Mouse (Mus musculus): ENCODE measurements around the gene Cnst. TPM values are rescaled to one million over a fixed set of nuclear protein-coding genes. Genes with fewer than 3 reads are reported as not detected.

Cnst gene
- polyA plus RNA-seq, 1 experiment from 2014 or later = 9.7 TPM

DNA sequence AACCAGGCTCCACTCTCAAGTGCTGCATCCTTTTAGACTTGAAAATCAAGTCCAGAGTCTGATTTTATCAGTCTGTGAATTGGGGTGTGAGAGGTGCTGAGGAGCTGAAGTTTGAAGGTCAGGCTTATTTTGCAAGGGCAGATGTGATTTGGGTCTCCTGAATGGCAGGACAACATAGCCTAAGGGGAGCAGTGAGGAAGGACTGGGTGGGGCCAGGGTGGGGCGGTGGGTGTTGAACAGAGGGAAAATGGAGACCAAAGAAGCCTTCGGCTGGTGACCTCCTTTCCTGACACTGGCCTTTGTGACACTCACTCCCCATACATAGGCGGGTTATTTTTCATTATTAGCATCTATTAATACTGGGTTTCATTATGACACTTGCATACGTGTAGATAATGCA is 81.7 kb downstream of the Cnst start:
- WGBS = 90% methylated on average over 4 of the region's 4 CpGs

DNA sequence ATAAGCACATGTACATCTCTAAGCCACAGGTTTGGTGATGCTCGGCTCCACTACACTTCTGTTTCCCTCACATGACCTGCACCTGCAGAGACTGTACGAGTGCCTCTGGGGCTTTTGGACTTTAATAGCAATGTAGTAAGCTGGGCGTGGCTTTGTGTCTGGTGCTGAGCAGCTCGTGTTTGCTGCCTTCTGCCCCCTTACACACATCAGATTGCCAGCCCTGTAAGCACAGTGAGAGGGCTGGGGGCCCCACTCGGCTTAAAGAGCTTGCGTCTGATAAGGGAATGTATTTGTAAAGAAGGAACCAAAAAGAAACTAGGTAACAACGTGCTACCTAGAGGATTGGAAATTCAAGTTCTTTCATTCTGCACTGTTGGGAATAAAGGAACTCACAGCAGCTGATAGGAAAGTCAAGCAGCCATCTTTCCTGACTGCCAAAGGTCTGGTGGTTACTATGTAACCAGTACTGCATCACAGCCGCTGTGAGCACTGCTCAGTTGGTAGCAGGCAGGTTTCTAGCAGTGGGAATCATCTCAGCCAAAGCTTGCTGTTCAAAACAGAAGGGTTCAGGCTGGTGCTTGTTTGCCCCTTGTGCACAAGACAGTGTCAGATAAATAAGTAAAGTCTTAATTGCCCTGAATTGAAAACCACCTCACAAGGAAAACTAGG is 82.4 kb downstream of the Cnst start:
- DNase-seq (ENCODE audit: low spot score) (no peak), ATAC-seq (replicated peaks; ENCODE audit: low FRiP score, low read depth) (no peak)
- Histone ChIP-seq H3K4me1 (replicated peaks; ENCODE audit: insufficient read depth, low read length) (no peaks in the 10 kb centered on the region), H3K4me2 (ENCODE audit: low read length) (no peak overlapping the region), H3K4me3 (replicated peaks; ENCODE audit: low read depth, low read length) (no peak overlapping the region), H3K9ac (ENCODE audit: low read depth, low read length) (no peak overlapping the region), H3K36me3 (ENCODE audit: insufficient read depth, low read length) (0 out of 2 replicates have a peak, but pooled peaks cover 5% of the 10 kb centered on the region), H3K27ac (no peak overlapping the region), H3K27me3 (ENCODE audit: insufficient read depth, low read length) (no peaks in the 10 kb centered on the region), H3K9me3 (replicated peaks; ENCODE audit: low read length) (no peaks in the 10 kb centered on the region)
- no peak for TF ChIP-seq CTCF (IDR thresholded peaks at IDR 0.05; ENCODE audit: low read depth)
- 55% methylated on average over 8 of the region's 8 CpGs for WGBS

More for the DNA sequence above, 81.7 kb downstream of the Cnst start:
- H3K4me3 ChIP-seq (replicated peaks; ENCODE audit: low read depth, low read length) = no peak overlapping the region
- 0 out of 2 replicates have a peak, but pooled peaks cover 5% of the 10 kb centered on the region for H3K36me3 ChIP-seq (ENCODE audit: insufficient read depth, low read length)
- no peak overlapping the region for H3K9ac ChIP-seq (ENCODE audit: low read depth, low read length)
- ATAC-seq (replicated peaks; ENCODE audit: low FRiP score, low read depth) = no peak
- no peak overlapping the region for H3K4me2 ChIP-seq (ENCODE audit: low read length)
- H3K4me1 ChIP-seq (replicated peaks; ENCODE audit: insufficient read depth, low read length) = no peaks in the 10 kb centered on the region
- H3K27ac ChIP-seq = no peak overlapping the region
- no peaks in the 10 kb centered on the region for H3K27me3 ChIP-seq (ENCODE audit: insufficient read depth, low read length)
- H3K9me3 ChIP-seq (replicated peaks; ENCODE audit: low read length) = no peaks in the 10 kb centered on the region
- DNase-seq (ENCODE audit: low spot score) = no peak
- no peak for TF ChIP-seq CTCF (IDR thresholded peaks at IDR 0.05; ENCODE audit: low read depth)

DNA sequence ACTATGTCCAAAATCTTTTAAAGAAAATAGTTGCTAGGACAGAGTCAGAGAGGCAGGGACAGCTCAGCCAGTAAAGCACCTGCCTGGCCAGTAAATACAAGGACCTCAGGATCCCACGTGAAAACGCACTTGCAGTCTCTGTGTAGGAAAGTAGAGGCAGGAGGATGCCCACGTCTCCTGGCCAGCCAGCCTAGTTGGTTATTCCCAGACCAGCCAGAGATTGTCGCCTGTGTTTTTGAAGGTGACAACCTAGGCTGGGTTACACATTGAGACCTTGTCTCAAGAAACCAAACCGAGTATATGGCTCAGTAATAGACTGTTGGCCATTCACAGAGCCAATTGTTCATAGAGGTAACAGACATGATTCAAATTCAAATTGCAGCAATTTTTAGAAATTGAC is 83.1 kb downstream of the Cnst start:
- Histone ChIP-seq H3K4me3 (replicated peaks; ENCODE audit: low read depth, low read length) (no peak overlapping the region), H3K36me3 (ENCODE audit: insufficient read depth, low read length) (0 out of 2 replicates have a peak, but pooled peaks cover 5% of the 10 kb centered on the region), H3K9ac (ENCODE audit: low read depth, low read length) (no peak overlapping the region), H3K4me2 (ENCODE audit: low read length) (no peak overlapping the region), H3K4me1 (replicated peaks; ENCODE audit: insufficient read depth, low read length) (no peaks in the 10 kb centered on the region), H3K27me3 (ENCODE audit: insufficient read depth, low read length) (no peaks in the 10 kb centered on the region), H3K9me3 (replicated peaks; ENCODE audit: low read length) (no peaks in the 10 kb centered on the region), H3K27ac (no peak overlapping the region)
- WGBS = 82% methylated on average over 5 of the region's 5 CpGs
- ATAC-seq (replicated peaks; ENCODE audit: low FRiP score, low read depth) (no peak), DNase-seq (ENCODE audit: low spot score) (no peak)
- TF ChIP-seq CTCF (IDR thresholded peaks at IDR 0.05; ENCODE audit: low read depth) = no peak

- H3K27ac ChIP-seq = no peak overlapping the region
- no peak for TF ChIP-seq CTCF (IDR thresholded peaks at IDR 0.05; ENCODE audit: low read depth)
- no peak for ATAC-seq (replicated peaks; ENCODE audit: low FRiP score, low read depth)
- 82% methylated on average over 11 of the region's 11 CpGs for WGBS
- H3K9me3 ChIP-seq (replicated peaks; ENCODE audit: low read length) = no peaks in the 10 kb centered on the region
- H3K9ac ChIP-seq (ENCODE audit: low read depth, low read length) = no peak overlapping the region
- no peak overlapping the region for H3K4me3 ChIP-seq (replicated peaks; ENCODE audit: low read depth, low read length)
- H3K27me3 ChIP-seq (ENCODE audit: insufficient read depth, low read length) = no peaks in the 10 kb centered on the region
- H3K36me3 ChIP-seq (ENCODE audit: insufficient read depth, low read length) = no peaks in the 10 kb centered on the region
- no peaks in the 10 kb centered on the region for H3K4me1 ChIP-seq (replicated peaks; ENCODE audit: insufficient read depth, low read length)
- H3K4me2 ChIP-seq (ENCODE audit: low read length) = no peak overlapping the region
- DNase-seq (ENCODE audit: low spot score) = no peak
Observed at GRCm38 (mm10) chr1:179632746-179633413, 86.7 kb downstream of the Cnst start.

DNA sequence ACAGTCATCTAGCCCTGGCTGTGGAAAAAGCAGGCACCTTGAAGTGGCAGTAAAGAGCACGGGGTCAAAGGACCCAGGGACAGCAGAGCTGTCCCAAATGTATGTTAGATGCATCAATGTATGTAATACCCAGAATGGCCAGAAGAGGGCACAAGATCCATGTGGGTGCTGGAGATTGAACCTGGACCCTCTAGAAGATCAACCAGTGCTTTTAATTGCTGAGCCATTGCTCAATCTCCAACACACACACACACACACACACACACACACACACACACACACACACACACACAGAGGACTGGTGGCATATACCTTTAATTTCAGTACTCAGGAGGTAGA is 87.2 kb downstream of the Cnst start:
- Histone ChIP-seq H3K4me1 (replicated peaks; ENCODE audit: insufficient read depth, low read length) (no peaks in the 10 kb centered on the region), H3K4me2 (ENCODE audit: low read length) (no peak overlapping the region), H3K27ac (no peak overlapping the region), H3K36me3 (ENCODE audit: insufficient read depth, low read length) (no peaks in the 10 kb centered on the region), H3K27me3 (ENCODE audit: insufficient read depth, low read length) (no peaks in the 10 kb centered on the region), H3K4me3 (replicated peaks; ENCODE audit: low read depth, low read length) (no peak overlapping the region), H3K9ac (ENCODE audit: low read depth, low read length) (no peak overlapping the region), H3K9me3 (replicated peaks; ENCODE audit: low read length) (no peaks in the 10 kb centered on the region)
- DNase-seq (ENCODE audit: low spot score) (peak; percentile 38), ATAC-seq (replicated peaks; ENCODE audit: low FRiP score, low read depth) (no peak)
- WGBS = 23% methylated on average over 1 of the region's 1 CpGs
- TF ChIP-seq CTCF (IDR thresholded peaks at IDR 0.05; ENCODE audit: low read depth) = peak; percentile 66

DNA sequence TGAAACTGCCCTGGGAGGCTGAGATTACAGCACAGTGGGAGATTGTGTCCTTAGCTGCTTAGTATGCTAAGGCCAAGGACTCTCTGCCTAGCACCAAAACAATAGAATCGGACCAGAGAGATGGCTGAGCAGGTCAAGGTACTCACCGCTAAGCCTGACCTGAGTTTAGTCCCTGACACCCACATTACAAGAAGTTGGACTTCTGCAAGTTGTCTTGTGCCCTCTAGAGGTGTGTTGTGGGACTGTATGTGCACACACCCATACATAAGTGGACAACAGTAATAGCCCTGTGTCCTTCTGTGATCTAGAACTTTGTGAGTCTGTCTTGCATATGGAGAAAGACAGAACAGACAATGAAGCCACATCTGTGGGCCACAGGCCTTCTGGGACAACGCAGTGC is 88.0 kb downstream of the Cnst start:
- DNase-seq (ENCODE audit: low spot score) (no peak), ATAC-seq (replicated peaks; ENCODE audit: low FRiP score, low read depth) (no peak)
- H3K27ac ChIP-seq = no peak overlapping the region
- no peaks in the 10 kb centered on the region for H3K36me3 ChIP-seq (ENCODE audit: insufficient read depth, low read length)
- H3K27me3 ChIP-seq (ENCODE audit: insufficient read depth, low read length) = no peaks in the 10 kb centered on the region
- no peak for TF ChIP-seq CTCF (IDR thresholded peaks at IDR 0.05; ENCODE audit: low read depth)
- H3K4me3 ChIP-seq (replicated peaks; ENCODE audit: low read depth, low read length) = no peak overlapping the region
- no peak overlapping the region for H3K9ac ChIP-seq (ENCODE audit: low read depth, low read length)
- no peaks in the 10 kb centered on the region for H3K4me1 ChIP-seq (replicated peaks; ENCODE audit: insufficient read depth, low read length)
- 90% methylated on average over 3 of the region's 3 CpGs for WGBS
- H3K9me3 ChIP-seq (replicated peaks; ENCODE audit: low read length) = no peaks in the 10 kb centered on the region
- H3K4me2 ChIP-seq (ENCODE audit: low read length) = no peak overlapping the region

All from kidney, postnatal 0 days (tissue).